Mouse (Mus musculus): Measurements from ENCODE around the gene Tspan15. TPM values are rescaled to one million over a fixed set of nuclear protein-coding genes. Genes with fewer than 3 reads are reported as not detected.

The Tspan15 gene
- polyA plus RNA-seq, 1 experiment from 2014 or later: 11.6 TPM

DNA sequence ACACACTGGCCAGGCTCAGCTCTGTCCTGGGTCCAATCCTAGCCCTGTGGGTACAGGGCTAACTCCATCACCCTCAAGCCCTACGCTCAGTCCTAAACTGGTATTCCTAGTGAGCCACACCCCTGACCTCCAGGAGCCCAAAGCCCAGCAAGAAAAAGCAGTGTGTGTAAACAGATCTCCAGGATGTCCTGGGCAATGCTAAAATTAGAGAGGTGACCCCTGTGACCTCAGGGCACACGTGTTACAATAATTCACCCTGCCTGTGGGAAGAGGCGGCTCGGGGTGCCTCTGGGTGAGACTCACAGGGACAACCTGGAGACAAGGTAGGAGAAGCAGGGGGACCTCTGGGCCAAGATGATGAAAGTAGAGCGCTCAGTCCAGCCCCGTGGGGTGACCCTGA, 6.8 kb downstream of the Tspan15 start:
- no peak overlapping the region for H3K4me3 ChIP-seq
- H3K4me1 ChIP-seq: peaks cover 82% of the 10 kb centered on the region
- H3K27ac ChIP-seq: no peak overlapping the region
- no peak overlapping the region for H3K9ac ChIP-seq
- no peaks in the 10 kb centered on the region for H3K9me3 ChIP-seq (replicated peaks)
- no peak for ATAC-seq
- H3K27me3 ChIP-seq (replicated peaks): peaks cover 4% of the 10 kb centered on the region; the same call in 1 of the 2 replicates
- no peak overlapping the region for H3K4me2 ChIP-seq
- H3K36me3 ChIP-seq: no peaks in the 10 kb centered on the region
- 67% methylated on average over 6 of the region's 6 CpGs for WGBS (ENCODE audit: insufficient replicate concordance)

DNA sequence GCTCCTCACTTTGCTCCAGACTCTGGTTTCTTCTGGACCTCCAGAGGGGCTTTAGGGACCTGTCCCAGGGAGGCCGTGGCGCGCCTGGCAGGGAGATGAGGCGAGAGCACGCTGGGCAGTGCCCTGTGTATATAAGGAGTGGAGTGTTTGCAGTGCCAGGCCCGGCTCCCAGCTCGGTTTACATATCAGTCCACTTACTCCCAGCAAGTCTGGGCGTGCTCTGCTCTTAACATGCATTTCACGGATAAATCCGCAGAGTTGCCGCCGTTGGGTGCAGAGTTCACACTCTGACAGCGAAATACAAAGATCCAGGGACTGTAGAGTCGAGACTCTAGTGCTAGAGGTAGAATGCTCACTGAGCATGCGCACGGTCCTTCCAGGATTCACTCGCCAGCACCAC, 8.3 kb downstream of the Tspan15 start:
- H3K4me2 ChIP-seq: no peak overlapping the region
- H3K4me1 ChIP-seq: peaks cover 82% of the 10 kb centered on the region
- 86% methylated on average over 17 of the region's 17 CpGs for WGBS (ENCODE audit: insufficient replicate concordance)

DNA sequence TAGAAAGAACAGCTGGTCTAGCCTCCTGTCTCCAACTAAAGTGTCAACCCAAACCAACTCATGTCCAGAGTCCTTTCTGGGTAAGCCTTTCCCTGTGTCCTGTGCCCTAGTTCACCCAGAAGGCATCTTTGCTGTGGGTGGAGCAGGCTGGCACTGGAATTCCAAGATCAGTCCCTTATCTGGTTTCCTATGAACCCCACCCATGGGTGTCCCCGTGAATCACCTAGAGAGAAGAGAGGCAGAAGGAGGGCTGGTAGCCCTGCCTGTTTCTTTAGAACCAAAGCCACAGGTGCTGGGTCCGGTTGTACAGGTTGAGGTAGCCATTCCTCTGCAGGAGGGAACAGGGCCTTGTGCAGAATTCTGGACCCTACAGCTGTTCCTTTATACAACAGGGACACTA, 9.4 kb downstream of the Tspan15 start:
- ATAC-seq: peak; percentile 60; the same call in 1 of the 2 replicates

More for the DNA sequence above, 8.3 kb downstream of the Tspan15 start:
- no peak for ATAC-seq
- H3K27ac ChIP-seq: no peak overlapping the region
- H3K9me3 ChIP-seq (replicated peaks): no peaks in the 10 kb centered on the region
- H3K36me3 ChIP-seq: no peaks in the 10 kb centered on the region
- no peak overlapping the region for H3K9ac ChIP-seq
- H3K4me3 ChIP-seq: no peak overlapping the region
- H3K27me3 ChIP-seq (replicated peaks): no peaks in the 10 kb centered on the region; the same call in 1 of the 2 replicates

DNA sequence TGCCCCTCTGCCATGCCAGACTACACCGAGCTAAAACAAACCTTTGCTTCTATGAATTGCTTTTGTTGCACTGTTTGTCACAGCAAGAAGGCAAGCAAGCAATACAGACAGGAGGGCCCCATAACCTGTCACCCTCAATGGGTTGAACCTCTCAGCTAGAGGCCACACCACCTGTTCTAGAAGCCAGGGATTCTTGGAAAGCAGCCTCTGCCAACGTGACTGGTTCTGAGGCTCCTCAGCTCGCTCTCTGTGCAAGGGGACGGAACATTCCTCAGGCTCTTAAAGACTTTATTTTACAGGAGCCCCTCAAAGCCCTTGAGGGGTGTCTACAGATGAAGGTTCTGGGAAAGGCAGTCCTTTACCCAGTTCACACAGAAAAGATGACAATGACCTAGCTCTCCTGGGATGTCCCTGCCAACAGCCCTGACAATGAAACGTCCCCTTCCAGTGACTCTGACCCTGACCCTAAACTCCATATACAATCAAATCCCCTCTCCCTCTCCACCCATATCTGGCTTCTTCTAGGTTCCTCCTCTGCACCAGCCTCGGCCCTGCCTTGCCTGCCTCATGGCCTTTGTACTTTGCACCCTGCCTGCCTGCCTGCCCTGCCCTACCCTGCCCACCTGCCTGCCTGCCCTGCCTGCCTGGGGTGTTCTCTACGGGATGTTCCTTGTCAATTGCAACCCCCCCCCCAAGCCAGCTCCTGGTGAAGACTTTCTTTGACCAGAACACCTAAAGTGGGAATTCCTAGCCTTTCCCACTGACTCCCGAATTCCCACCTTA, 10.1 kb downstream of the Tspan15 start:
- no peak for ATAC-seq
- peaks cover 82% of the 10 kb centered on the region for H3K4me1 ChIP-seq
- H3K9me3 ChIP-seq (replicated peaks): no peaks in the 10 kb centered on the region
- no peaks in the 10 kb centered on the region; the same call in 1 of the 2 replicates for H3K27me3 ChIP-seq (replicated peaks)
- WGBS (ENCODE audit: insufficient replicate concordance): 56% methylated on average over 8 of the region's 8 CpGs
- no peaks in the 10 kb centered on the region for H3K36me3 ChIP-seq
- H3K9ac ChIP-seq: no peak overlapping the region
- peak overlapping the region; percentile 28; the same call in 1 of the 2 replicates for H3K27ac ChIP-seq
- no peak overlapping the region for H3K4me3 ChIP-seq
- no peak overlapping the region for H3K4me2 ChIP-seq

More for the DNA sequence above, 9.4 kb downstream of the Tspan15 start:
- Histone ChIP-seq H3K9ac (no peak overlapping the region; the same call in 1 of the 2 replicates), H3K4me2 (peak overlapping the region; percentile 32), H3K4me1 (peaks cover 82% of the 10 kb centered on the region), H3K27ac (no peak overlapping the region; the same call in 1 of the 2 replicates), H3K27me3 (replicated peaks) (no peaks in the 10 kb centered on the region; the same call in 1 of the 2 replicates), H3K36me3 (no peaks in the 10 kb centered on the region), H3K4me3 (no peak overlapping the region), H3K9me3 (replicated peaks) (no peaks in the 10 kb centered on the region)
- WGBS (ENCODE audit: insufficient replicate concordance): 40% methylated on average over 2 of the region's 2 CpGs

DNA sequence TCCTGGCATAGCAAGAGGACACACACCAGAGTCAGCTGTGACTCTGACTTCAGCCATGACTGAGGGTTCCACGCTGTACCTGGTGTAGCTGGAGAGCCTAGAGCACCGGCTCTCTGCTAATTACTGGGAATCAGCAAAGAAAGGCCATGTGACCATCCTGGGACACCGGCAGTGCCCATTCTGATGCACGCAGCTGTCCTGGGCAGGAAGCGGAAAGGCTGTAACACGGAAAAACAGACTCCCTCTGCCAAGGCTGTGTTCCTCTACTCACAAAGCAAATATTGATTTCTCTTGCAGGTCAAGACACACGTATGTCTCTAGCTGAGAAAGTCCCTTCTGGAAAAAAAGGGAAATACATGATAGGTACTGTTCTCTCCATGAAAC, 12.3 kb downstream of the Tspan15 start:
- H3K4me1 ChIP-seq: peaks cover 94% of the 10 kb centered on the region
- WGBS (ENCODE audit: insufficient replicate concordance): 85% methylated on average over 7 of the region's 7 CpGs
- peak overlapping the region; percentile 95; the same call in 1 of the 2 replicates for H3K27ac ChIP-seq
- H3K4me3 ChIP-seq: no peak overlapping the region
- H3K27me3 ChIP-seq (replicated peaks): no peaks in the 10 kb centered on the region; the same call in 1 of the 2 replicates
- no peaks in the 10 kb centered on the region for H3K36me3 ChIP-seq
- ATAC-seq: no peak
- no peak overlapping the region for H3K4me2 ChIP-seq
- no peaks in the 10 kb centered on the region for H3K9me3 ChIP-seq (replicated peaks)
- H3K9ac ChIP-seq: no peak overlapping the region

DNA sequence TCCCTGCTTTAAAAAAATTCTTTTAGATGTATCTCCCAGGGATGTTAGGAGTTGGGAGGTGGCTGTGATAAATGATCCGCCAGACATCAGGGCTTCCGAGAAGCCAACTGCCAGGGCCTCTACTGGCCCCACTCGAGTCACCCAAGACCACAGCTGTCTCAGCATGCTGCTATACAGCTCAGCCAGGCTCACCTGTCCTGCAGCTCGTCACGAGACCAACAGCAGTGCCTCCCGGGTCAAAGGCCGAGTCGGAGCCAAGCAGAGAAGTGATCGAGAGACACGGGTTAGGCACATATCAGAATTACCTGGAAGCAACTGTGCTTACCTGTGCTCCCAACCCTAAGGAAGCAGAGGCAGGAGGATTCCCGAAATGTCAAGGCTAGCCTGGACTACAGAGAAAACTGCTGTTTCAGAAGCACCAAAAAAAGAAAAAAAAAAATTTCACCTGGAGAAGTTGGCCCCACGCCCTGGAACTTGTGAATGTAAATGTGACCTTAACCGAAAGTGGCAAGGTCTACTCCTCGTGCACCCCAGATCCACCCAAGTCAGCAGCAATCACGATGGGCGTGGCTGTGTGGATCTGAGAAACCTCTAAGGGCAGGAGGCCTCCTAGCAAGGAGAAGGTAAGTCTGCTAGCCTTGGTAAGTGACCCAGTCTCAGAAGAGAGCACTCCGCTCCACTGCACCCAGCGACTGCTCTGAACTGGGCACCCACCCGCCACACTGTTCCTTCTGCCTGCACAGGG, 12.8 kb downstream of the Tspan15 start:
- no peak for ATAC-seq
- H3K36me3 ChIP-seq: no peaks in the 10 kb centered on the region
- H3K4me2 ChIP-seq: peak overlapping the region; percentile 41
- peaks cover 97% of the 10 kb centered on the region for H3K4me1 ChIP-seq
- no peaks in the 10 kb centered on the region for H3K9me3 ChIP-seq (replicated peaks)
- H3K27me3 ChIP-seq (replicated peaks): no peaks in the 10 kb centered on the region; the same call in 1 of the 2 replicates
- H3K4me3 ChIP-seq: no peak overlapping the region
- H3K27ac ChIP-seq: peak overlapping the region; percentile 95
- 62% methylated on average over 19 of the region's 19 CpGs for WGBS (ENCODE audit: insufficient replicate concordance)
- H3K9ac ChIP-seq: no peak overlapping the region

DNA sequence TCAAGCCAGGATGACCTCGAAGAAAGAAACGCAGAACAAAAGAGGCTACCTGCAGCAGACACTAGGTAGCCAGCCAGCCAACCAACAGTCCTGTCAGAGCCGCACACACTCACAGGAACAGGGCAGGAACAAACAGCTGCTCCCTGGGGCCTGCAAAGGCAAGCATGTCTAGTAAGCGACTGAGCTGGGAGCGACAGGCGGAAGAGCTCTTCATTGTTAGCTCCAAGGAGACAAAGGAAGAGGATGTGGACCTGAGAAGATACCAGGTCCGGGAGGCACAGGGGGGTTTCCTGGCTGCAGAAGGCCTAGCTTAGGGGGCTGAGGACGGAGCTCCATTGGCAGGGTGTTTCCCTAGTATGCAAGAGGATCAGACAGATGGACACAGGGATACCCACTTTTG, 13.9 kb downstream of the Tspan15 start:
- Histone ChIP-seq H3K9ac (peak overlapping the region; percentile 70; the same call in 1 of the 2 replicates), H3K4me2 (peak overlapping the region; percentile 77), H3K36me3 (no peaks in the 10 kb centered on the region), H3K27me3 (replicated peaks) (no peaks in the 10 kb centered on the region; the same call in 1 of the 2 replicates), H3K4me3 (no peak overlapping the region), H3K9me3 (replicated peaks) (no peaks in the 10 kb centered on the region), H3K27ac (peak overlapping the region; percentile 95), H3K4me1 (peaks cover 92% of the 10 kb centered on the region)
- ATAC-seq: no peak
- 39% methylated on average over 8 of the region's 8 CpGs for WGBS (ENCODE audit: insufficient replicate concordance)

DNA sequence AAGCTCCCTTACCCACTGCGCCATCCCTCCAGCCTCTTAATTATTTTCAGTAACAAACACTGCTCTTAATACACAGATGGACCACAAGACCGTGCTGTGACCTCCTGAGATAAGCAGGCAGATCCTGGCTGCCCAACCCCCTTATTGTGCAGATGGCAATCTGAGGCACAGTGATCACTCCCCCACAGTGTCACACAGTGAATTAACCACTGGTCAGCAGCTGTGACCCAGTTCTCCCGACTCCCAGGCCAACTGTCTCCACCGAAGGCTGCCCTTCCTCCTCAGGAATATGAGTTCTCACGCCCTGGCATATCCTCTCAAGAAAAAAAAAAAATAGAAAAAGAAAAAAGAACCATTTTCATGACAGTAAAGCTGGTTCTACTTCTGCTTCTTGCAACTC, 14.5 kb downstream of the Tspan15 start:
- peak overlapping the region; percentile 77 for H3K4me2 ChIP-seq
- WGBS (ENCODE audit: insufficient replicate concordance): 6% methylated on average over 5 of the region's 5 CpGs
- H3K36me3 ChIP-seq: no peaks in the 10 kb centered on the region
- H3K9ac ChIP-seq: peak overlapping the region; percentile 70
- no peaks in the 10 kb centered on the region; the same call in 1 of the 2 replicates for H3K27me3 ChIP-seq (replicated peaks)
- peaks cover 90% of the 10 kb centered on the region for H3K4me1 ChIP-seq
- ATAC-seq: peak; percentile 78
- peak overlapping the region; percentile 48 for H3K4me3 ChIP-seq
- no peaks in the 10 kb centered on the region for H3K9me3 ChIP-seq (replicated peaks)
- H3K27ac ChIP-seq: peak overlapping the region; percentile 95

DNA sequence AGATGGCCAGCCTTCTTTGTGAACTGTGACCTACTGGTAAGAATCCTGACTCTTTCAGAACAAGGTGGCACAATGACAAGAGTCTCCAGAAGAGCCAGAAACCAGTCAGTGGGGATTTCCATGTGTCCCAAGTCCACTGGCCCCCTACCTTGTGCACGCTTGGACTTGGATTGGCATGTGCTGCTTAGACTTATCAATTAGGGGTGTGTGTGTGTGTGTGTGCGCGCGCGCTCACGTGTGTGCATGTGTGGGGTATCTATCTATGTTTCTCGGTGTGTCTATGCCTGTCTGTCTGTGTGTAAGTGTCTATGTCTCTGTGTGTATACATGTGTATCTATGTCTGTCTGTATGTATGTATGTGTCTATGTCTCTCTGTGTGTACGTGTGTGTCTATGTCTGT, 15.4 kb downstream of the Tspan15 start:
- whole genome bisulfite sequencing (ENCODE audit: insufficient replicate concordance): 42% methylated on average over 8 of the region's 8 CpGs
- H3K27me3 ChIP-seq (replicated peaks): no peaks in the 10 kb centered on the region; the same call in 1 of the 2 replicates
- peak; percentile 64 for ATAC-seq
- peak overlapping the region; percentile 95 for H3K27ac ChIP-seq
- H3K36me3 ChIP-seq: no peaks in the 10 kb centered on the region
- H3K4me2 ChIP-seq: peak overlapping the region; percentile 77
- peak overlapping the region; percentile 70 for H3K9ac ChIP-seq
- peaks cover 83% of the 10 kb centered on the region for H3K4me1 ChIP-seq
- peak overlapping the region; percentile 48 for H3K4me3 ChIP-seq
- no peaks in the 10 kb centered on the region for H3K9me3 ChIP-seq (replicated peaks)

DNA sequence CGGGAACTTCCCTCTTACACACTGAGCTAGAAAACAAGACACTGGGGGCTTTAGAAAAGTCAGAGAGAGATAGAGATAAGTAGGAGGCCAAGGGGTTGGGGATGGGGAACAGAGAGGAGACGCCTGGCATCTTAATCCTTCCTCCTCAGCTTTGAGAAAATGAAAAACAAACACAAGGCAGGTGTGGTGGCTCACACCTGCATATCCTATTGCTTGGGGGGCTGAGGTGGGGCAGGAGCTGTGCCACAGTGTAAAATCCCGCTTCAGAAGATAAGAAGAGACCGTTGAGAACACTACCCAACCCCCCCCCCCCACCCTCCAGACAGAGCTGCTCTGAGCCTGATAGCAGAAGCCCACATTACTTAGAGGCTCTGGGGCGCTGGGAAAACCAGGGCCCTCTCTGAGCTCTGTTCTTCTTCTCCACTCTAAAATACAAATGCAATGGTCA, 15.9 kb downstream of the Tspan15 start:
- Histone ChIP-seq H3K36me3 (no peaks in the 10 kb centered on the region), H3K4me2 (peak overlapping the region; percentile 77), H3K4me3 (peak overlapping the region; percentile 48), H3K27me3 (replicated peaks) (no peaks in the 10 kb centered on the region), H3K9ac (peak overlapping the region; percentile 70), H3K9me3 (replicated peaks) (no peaks in the 10 kb centered on the region), H3K27ac (peak overlapping the region; percentile 95), H3K4me1 (peaks cover 79% of the 10 kb centered on the region)
- 6% methylated on average over 5 of the region's 5 CpGs for whole genome bisulfite sequencing (ENCODE audit: insufficient replicate concordance)
- peak; percentile 89 for ATAC-seq

DNA sequence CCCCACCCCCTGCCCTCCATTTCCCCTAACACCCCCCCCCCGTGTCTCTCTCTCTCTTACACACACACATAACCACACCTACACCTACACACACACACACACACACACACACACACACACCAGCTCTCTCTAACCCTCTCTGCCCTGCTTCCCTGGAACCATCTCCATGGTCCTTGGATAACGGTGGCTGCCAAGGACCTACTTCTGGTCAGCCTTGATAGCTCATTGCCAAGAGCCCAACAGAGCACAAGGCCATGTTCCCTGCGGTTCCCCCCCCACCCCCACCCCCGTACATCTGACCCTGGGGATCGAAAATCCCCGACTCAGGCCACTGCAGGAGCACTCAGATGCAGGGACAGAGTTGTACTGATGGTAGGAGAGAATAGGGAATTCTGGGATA, 19.7 kb downstream of the Tspan15 start:
- Histone ChIP-seq H3K27me3 (replicated peaks) (0 out of 2 replicates have a peak, but pooled peaks cover 6% of the 10 kb centered on the region), H3K4me2 (no peak overlapping the region), H3K27ac (no peak overlapping the region), H3K9me3 (replicated peaks) (no peaks in the 10 kb centered on the region), H3K4me1 (peaks cover 48% of the 10 kb centered on the region), H3K36me3 (no peaks in the 10 kb centered on the region), H3K4me3 (no peak overlapping the region), H3K9ac (no peak overlapping the region)
- ATAC-seq: no peak
- 65% methylated on average over 6 of the region's 6 CpGs for WGBS (ENCODE audit: insufficient replicate concordance)
